Comparison of ENCODE assay signal across 21 mouse cellular contexts in genomic region chr13:25150861-25151260, GRCm38 (mm10).
DNase-seq lines count a peak whose midpoint lies in the region; ATAC-seq and TF ChIP-seq lines count a peak whose summit lies in the region.
"Had no signal": no experiment of that assay in that cellular context is flagged by ENCODE, and none has a peak within 500 bp of the region (broad histone marks: within the 10 kb centered on the region; RNA-seq: fewer than 3 reads in every experiment).

No protein-coding gene starts in this region.

- 7% methylated on average over 4 of the region's 4 CpGs for WGBS in forebrain, embryonic 13.5 days
- 34% methylated on average over 4 of the region's 4 CpGs for WGBS in forebrain, embryonic 10.5 days
- 63% methylated on average over 4 of the region's 4 CpGs for WGBS in kidney, embryonic 14.5 days
- WGBS in kidney, adult 2 months, result 35% methylated on average over 4 of the region's 4 CpGs

- DNase-seq in forebrain, embryonic 10.5 days (ENCODE audit: extremely low spot score, low spot score), result no peak
- peak; percentile 27 for DNase-seq in kidney, adult 18-20 months
- peak; percentile 84 for DNase-seq in kidney, adult 2 months
- peak; percentile 68 for DNase-seq in kidney, postnatal 14 days
- no peak for DNase-seq in heart, postnatal 14 days
- no peak for DNase-seq in gastrocnemius, postnatal 14 days
- DNase-seq: adrenal gland, adult 2 months; cerebellum, adult 9-10 months; liver, postnatal 0 days; thymus, adult 2 months; thymus, postnatal 4 days had no signal

- H3K9me3 ChIP-seq in forebrain, embryonic 13.5 days (replicated peaks), result no peaks in the 10 kb centered on the region
- H3K9me3 ChIP-seq in forebrain, embryonic 10.5 days, result no peaks in the 10 kb centered on the region
- H3K9me3 ChIP-seq in kidney, embryonic 14.5 days (ENCODE audit: control insufficient read depth, low read length), result no peaks in the 10 kb centered on the region
- H3K9me3 ChIP-seq: hindbrain, embryonic 10.5 days; limb, embryonic 12.5 days had no signal

- TF ChIP-seq CTCF in kidney, adult 2 months (conservative IDR thresholded peaks at IDR 0.05; ENCODE audit: insufficient read depth, insufficient read length, low read depth, low read length), result no peak

- H3K27me3 ChIP-seq in forebrain, embryonic 13.5 days, result no peaks in the 10 kb centered on the region
- no peaks in the 10 kb centered on the region for H3K27me3 ChIP-seq in forebrain, embryonic 10.5 days (ENCODE audit: poor library complexity, severe bottlenecking)
- H3K27me3 ChIP-seq in kidney, embryonic 14.5 days (ENCODE audit: control insufficient read depth, insufficient read depth, low read length), result no peaks in the 10 kb centered on the region
- no peaks in the 10 kb centered on the region for H3K27me3 ChIP-seq in kidney, adult 2 months (replicated peaks; ENCODE audit: control insufficient read depth, insufficient read depth, low read length)
- H3K27me3 ChIP-seq: limb, embryonic 12.5 days had no signal

- H3K9ac ChIP-seq in forebrain, embryonic 13.5 days, result no peak overlapping the region
- no peak overlapping the region for H3K9ac ChIP-seq in kidney, embryonic 14.5 days (ENCODE audit: low read depth, low read length)
- H3K9ac ChIP-seq: limb, embryonic 12.5 days; liver, postnatal 0 days had no signal

- H3K4me3 ChIP-seq in forebrain, embryonic 13.5 days, result no peak overlapping the region
- no peak overlapping the region for H3K4me3 ChIP-seq in forebrain, embryonic 10.5 days
- H3K4me3 ChIP-seq in kidney, embryonic 14.5 days (ENCODE audit: low read length), result no peak overlapping the region
- no peak overlapping the region for H3K4me3 ChIP-seq in kidney, adult 2 months (ENCODE audit: insufficient read depth, low read depth, low read length)
- H3K4me3 ChIP-seq: hindbrain, embryonic 10.5 days; limb, embryonic 12.5 days had no signal

- intact Hi-C loops in heart, postnatal 14 days (cut with DNase I), result no loop called here
- intact Hi-C loops in gastrocnemius, postnatal 14 days (cut with DNase I; ENCODE audit: low total_unique reads), result no loop called here

- no peak for TF ChIP-seq POLR2A in kidney, adult 2 months (IDR thresholded peaks at IDR 0.05; ENCODE audit: low read depth, low read length)

- H3K36me3 ChIP-seq in forebrain, embryonic 13.5 days (ENCODE audit: poor library complexity, severe bottlenecking), result no peaks in the 10 kb centered on the region
- H3K36me3 ChIP-seq in forebrain, embryonic 10.5 days (replicated peaks), result no peaks in the 10 kb centered on the region
- H3K36me3 ChIP-seq in kidney, embryonic 14.5 days (ENCODE audit: control insufficient read depth, insufficient read depth, low read length), result no peaks in the 10 kb centered on the region
- no peaks in the 10 kb centered on the region for H3K36me3 ChIP-seq in kidney, adult 2 months (ENCODE audit: control insufficient read depth, insufficient read depth, low read length)
- H3K36me3 ChIP-seq: hindbrain, embryonic 10.5 days; limb, embryonic 12.5 days had no signal

- H3K27ac ChIP-seq in forebrain, embryonic 13.5 days, result no peak overlapping the region
- no peak overlapping the region for H3K27ac ChIP-seq in forebrain, embryonic 10.5 days
- H3K27ac ChIP-seq in kidney, embryonic 14.5 days (ENCODE audit: low read depth, low read length), result no peak overlapping the region
- H3K27ac ChIP-seq in kidney, adult 2 months (ENCODE audit: insufficient read depth, low read depth, low read length), result no peak overlapping the region
- H3K27ac ChIP-seq: hindbrain, embryonic 10.5 days; limb, embryonic 12.5 days; macrophage; stomach, postnatal 0 days had no signal

- ATAC-seq in forebrain, embryonic 13.5 days, result peak; percentile 41
- no peak for ATAC-seq in kidney, embryonic 14.5 days (ENCODE audit: low FRiP score, low TSS enrichment)
- ATAC-seq: CD4-positive, CD25-positive, alpha-beta regulatory T cell, adult 4 months; intestine, postnatal 0 days; liver, postnatal 0 days; lung, postnatal 0 days had no signal

- peaks cover 8% of the 10 kb centered on the region; the same call in 1 of the 2 replicates for H3K4me1 ChIP-seq in forebrain, embryonic 13.5 days
- peaks cover 6% of the 10 kb centered on the region for H3K4me1 ChIP-seq in forebrain, embryonic 10.5 days
- no peaks in the 10 kb centered on the region for H3K4me1 ChIP-seq in kidney, embryonic 14.5 days (ENCODE audit: control insufficient read depth, insufficient read depth, low read length)
- peaks cover 5% of the 10 kb centered on the region for H3K4me1 ChIP-seq in kidney, adult 2 months (ENCODE audit: control insufficient read depth, insufficient read depth, low read length)
- H3K4me1 ChIP-seq: limb, embryonic 12.5 days had no signal

- no peak overlapping the region for H3K4me2 ChIP-seq in forebrain, embryonic 13.5 days
- H3K4me2 ChIP-seq in kidney, embryonic 14.5 days (replicated peaks; ENCODE audit: low read depth, low read length), result no peak overlapping the region
- H3K4me2 ChIP-seq: limb, embryonic 12.5 days; liver, embryonic 11.5 days had no signal

Comparison
In these comparisons a context has a peak if more than half of its experiments do, and no peak if none do; other contexts are left out.
1. DNase-seq: peak in kidney, adult 18-20 months (single experiment), kidney, adult 2 months (single experiment) and kidney, postnatal 14 days (single experiment); none in forebrain, embryonic 10.5 days (single experiment), heart, postnatal 14 days (0 of 2) and gastrocnemius, postnatal 14 days (single experiment).